Mouse (Mus musculus): Measurements from ENCODE around the gene Hspa1a.
A peak's percentile ranks its signal among the peaks of the same experiment; 100 is the strongest.
"Not testable (repeated sequence)": the region's sequence is repeated elsewhere in the genome, so short reads cannot be mapped to it uniquely, and the experiment has no call there.

The Hspa1a gene

DNA sequence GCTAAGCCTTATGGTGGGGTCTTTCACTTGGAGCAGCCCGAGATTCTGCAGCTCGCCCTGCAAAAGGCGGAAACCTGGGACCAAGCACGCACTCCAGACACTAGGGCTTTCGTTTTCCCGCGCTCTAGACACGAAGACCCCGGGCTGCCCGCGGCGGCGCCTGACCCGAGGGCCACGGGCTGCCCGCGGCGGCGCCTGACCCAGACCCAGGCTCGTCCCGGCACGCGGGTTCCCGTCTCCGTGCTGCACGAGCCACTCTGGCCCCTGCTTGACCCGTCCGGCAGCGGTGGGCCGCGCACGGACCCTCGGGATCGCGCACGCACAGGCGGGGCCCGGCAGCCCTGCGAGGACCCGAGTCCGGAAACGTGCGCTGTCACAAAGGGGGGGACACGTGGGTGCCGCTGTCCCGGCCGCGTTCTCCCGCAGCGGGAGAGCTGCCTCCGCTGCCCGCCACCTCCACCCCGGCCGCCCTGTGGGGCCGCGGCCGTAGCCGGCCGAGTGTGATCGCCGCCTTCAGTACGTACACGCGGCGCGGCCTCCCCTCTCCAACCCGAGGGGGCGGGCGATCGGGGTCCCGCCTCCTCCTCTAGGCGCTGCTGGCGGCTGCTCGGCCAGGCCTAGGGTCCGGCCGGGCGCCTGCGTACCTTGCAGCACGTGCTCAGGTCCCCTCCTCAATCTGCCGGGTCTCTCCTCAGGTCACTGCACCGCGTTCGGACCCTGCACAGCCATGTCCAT lies 28.9 kb upstream of the Hspa1a start, which contains the start of gene Vars:
TSS of gene Vars (plus strand) at position 271 of the 735 bp plus-strand sequence.
- peak; percentile 86 for DNase-seq (ENCODE audit: low spot score)

- peak; percentile 74 for DNase-seq (ENCODE audit: low spot score)
These were observed 28.1 kb upstream of the Hspa1a start for GRCm38 (mm10) chr17:34999871-35000716.

GRCm38 (mm10) chr17:34998526-34999430 lies 26.8 kb upstream of the Hspa1a start:
- no peak for DNase-seq (ENCODE audit: low spot score)

DNA sequence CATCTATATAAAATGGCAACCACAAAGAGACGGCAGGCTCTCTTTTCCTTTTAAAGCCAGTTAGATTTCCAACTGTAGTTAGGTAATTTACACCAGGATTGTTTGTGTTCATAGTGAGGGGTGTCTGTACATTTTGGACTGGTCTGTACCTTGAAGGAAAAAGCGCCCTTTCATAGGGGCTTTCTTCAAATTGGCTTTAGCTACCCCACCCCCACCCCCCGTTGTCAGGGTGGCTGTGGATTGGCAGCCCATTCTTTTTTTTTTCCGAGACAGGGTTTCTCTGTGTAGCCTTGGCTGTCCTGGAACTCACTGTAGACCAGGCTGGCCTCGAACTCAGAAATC lies 25.2 kb upstream of the Hspa1a start:
- DNase-seq (ENCODE audit: low spot score) = no peak

GRCm38 (mm10) chr17:34996411-34997141 lies 24.6 kb upstream of the Hspa1a start:
- no peak for DNase-seq (ENCODE audit: low spot score)

DNA sequence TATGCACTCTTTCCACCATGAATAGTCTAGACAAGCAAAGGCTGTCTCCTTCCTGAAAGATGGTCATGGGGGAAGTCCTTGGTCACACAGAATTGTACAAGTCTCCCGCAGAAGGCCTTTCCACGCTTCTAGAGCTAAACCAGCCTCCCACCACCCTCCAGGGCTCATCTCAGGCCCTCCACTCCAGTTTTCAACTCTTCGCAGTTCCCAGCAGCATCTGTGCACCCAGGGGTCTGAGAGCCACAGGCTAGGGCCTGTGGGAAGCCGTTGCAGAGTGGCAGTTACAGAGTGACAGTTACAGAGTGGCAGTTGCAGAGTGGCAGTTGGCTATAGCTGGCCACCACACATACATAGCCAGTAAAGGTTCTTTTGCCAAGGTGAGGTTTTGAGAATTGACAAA lies 24.0 kb upstream of the Hspa1a start:
- not testable (repeated sequence) for DNase-seq (ENCODE audit: low spot score)

GRCm38 (mm10) chr17:34995192-34995591 lies 23.2 kb upstream of the Hspa1a start:
- not testable (repeated sequence) for DNase-seq (ENCODE audit: low spot score)

- no peak for DNase-seq (ENCODE audit: low spot score)
These were observed 22.8 kb upstream of the Hspa1a start for GRCm38 (mm10) chr17:34994751-34995150.

GRCm38 (mm10) chr17:34984218-34984617 lies 12.3 kb upstream of the Hspa1a start:
- DNase-seq (ENCODE audit: low spot score) = no peak

- DNase-seq (ENCODE audit: low spot score) = no peak
These were observed 10.4 kb upstream of the Hspa1a start for GRCm38 (mm10) chr17:34982328-34982727.

- peak; percentile 90 for DNase-seq (ENCODE audit: low spot score)
These were observed 9.8 kb upstream of the Hspa1a start, which contains the start of gene Lsm2 for GRCm38 (mm10) chr17:34981690-34982180. Gene Lsm2 (plus strand): TSS chr17:34981862.

DNA sequence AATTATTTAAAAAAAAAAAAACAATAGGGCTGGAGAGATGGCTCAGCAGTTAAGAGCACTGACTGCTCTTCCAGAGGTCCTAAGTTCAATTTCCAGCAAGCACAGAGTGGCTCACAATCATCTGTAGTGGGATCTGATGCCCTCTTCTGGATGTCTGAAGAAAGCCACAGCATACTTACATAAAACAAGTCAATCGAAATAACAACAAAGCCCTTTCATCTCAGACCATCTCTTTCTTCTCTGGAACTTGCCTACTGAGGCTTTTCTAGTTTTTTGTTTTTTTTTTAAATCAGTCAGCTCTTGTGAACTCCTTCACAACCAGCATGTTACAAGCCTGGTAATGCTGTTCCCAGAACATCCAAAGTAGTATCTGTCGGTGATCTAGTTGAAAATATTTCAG lies 8.7 kb upstream of the Hspa1a start:
- DNase-seq (ENCODE audit: low spot score) = no peak

DNA sequence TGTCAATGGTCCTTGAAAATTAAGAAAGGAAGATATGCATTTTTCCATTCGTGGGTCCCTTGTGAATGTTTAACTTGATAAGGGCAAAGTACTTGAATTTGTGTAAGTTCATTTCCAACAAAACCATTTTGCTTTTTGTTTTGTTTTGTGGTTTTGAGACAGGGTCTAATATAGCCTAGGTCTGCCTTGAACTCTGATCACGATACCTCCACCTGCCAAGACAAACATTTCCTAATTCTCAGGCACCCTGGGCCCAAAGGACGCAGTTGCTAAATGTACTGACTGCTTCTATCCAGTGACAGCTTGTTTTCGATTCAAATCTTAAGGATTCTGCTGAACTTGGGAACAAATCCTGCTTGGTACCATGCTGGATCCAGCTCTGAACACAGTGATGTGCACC lies 7.7 kb upstream of the Hspa1a start:
- DNase-seq (ENCODE audit: low spot score) = no peak

DNA sequence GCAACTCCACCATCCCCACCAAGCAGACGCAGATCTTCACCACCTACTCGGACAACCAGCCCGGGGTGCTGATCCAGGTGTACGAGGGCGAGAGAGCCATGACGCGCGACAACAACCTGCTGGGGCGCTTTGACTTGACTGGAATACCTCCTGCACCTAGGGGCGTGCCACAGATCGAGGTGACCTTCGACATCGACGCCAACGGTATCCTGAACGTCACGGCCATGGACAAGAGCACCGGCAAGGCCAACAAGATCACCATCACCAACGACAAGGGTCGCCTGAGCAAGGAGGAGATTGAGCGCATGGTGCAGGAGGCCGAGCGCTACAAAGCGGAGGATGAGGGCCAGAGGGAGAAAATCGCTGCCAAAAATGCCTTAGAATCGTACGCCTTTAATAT lies 6.3 kb upstream of the Hspa1a start:
- no peak for DNase-seq (ENCODE audit: low spot score)

GRCm38 (mm10) chr17:34977000-34977399 lies 5.0 kb upstream of the Hspa1a start:
- no peak for DNase-seq (ENCODE audit: low spot score)

DNA sequence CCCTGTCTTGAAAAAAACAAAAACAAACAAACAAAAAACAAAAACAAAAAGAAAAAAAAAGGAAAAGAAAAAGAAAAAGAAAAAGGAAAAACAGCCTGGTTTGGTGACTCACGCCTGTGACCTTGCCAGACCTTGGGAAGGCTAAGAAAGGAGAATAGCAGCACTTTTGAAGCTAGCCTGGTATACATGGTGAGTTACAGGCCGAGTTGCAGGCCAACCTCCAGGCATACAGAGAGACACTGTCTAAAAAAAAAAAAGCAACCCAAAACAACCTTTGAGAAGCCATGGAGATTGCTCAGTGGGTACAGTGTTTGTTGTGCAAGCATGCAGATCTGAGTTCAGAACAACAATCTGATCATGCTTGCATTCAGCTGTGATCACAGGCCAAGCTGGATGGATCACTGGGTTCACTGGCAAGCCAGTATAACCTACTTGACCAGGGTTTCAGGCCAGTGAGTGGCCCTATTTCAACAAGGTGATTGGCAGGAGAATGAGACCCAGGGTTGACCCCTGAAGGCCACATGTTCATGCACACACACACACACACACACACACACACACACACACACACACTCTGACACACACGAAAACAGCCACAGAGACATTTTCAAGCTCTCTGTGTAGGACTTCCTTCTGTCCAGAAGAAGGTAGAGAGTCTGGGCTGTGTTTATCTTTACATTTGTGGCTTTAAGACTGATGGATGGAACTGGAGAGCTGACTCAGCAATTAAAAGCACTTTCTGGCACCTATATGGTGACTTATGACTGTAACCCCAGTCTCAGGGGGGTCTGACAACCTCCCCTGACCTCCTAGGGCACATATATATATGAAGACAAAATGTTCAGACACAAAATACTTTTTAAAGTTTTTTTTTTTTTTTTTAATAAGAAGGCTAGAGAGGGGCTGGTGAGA lies 3.9 kb upstream of the Hspa1a start:
- DNase-seq (ENCODE audit: low spot score) = no peak

GRCm38 (mm10) chr17:34971694-34972068 lies 275 bp downstream of the Hspa1a start:
- DNase-seq (ENCODE audit: low spot score) = not testable (repeated sequence)

- DNase-seq (ENCODE audit: low spot score) = not testable (repeated sequence)
These were observed 1.1 kb downstream of the Hspa1a start for GRCm38 (mm10) chr17:34970850-34971249.

GRCm38 (mm10) chr17:34969822-34970221 lies 2.1 kb downstream of the Hspa1a start, which contains the start of gene Gm20481:
Gene Gm20481 (plus strand): TSS chr17:34969912.
- not testable (repeated sequence) for DNase-seq (ENCODE audit: low spot score)

DNA sequence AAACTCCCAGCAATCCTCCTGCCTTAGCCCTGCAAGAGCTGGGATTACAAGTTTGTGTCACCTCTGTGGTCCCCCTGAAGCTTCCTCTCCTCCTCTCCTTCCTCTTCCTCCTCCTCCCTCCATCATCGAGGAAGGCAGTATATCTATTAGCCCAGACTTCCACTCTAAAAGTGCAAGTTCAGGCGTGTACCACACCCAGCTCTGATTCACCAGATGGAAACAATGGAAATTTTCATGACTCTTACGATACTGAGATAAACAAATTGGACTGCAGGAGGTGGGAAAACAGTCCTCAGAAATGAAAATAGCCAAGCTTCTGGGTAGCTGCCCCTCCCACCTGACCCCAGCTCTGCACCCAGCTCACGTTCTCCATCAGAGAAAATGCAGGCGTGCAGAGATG lies 6.3 kb downstream of the Hspa1a start:
- no peak for DNase-seq (ENCODE audit: low spot score)

Data from spleen, adult 12 weeks (tissue).